Mouse (Mus musculus) CH12.LX (cell line): Measurements from ENCODE around the gene Rpl3. TPM values are rescaled to one million over a fixed set of nuclear protein-coding genes. Genes with fewer than 3 reads are reported as not detected.

Source experiments
- DNase-seq: peaks from one replicate; pipeline ENCODE4 v3.0.0-alpha.2; 2013; ENCODE audit errors: extremely low read depth
- H3K27ac ChIP-seq: 2 replicates; pipeline ENCODE4 v1.5.1; 2012; ENCODE audit warnings: low read depth, mild to moderate bottlenecking, control low read depth, moderate library complexity; ENCODE audit not compliant: insufficient read depth
- H3K27me3 ChIP-seq: replicated peaks from 2 replicates; pipeline ENCODE3; 2012; ENCODE audit warnings: inconsistent platforms
- H3K36me3 ChIP-seq, 2 experiments: replicated peaks in 1 of 2; 2 replicates each; pipeline versions ENCODE3 to v1.6.1; 2012; ENCODE audit warnings: inconsistent platforms in 1 of 2, low read length in 1 of 2, mild to moderate bottlenecking in 1 of 2, mixed read lengths in 1 of 2, moderate library complexity in 1 of 2; ENCODE audit not compliant: control insufficient read depth in 1 of 2, insufficient read depth in 1 of 2
- H3K4me1 ChIP-seq, 2 experiments: 2 replicates each; pipeline ENCODE4 v1.6.1; 2012; ENCODE audit warnings: inconsistent platforms in 1 of 2, moderate library complexity in 1 of 2; ENCODE audit not compliant: insufficient read depth in 2 of 2, control insufficient read depth in 1 of 2
- H3K4me2 ChIP-seq: 2 replicates; pipeline ENCODE4 v1.6.1; 2012; ENCODE audit warnings: low read depth, mild to moderate bottlenecking, control low read depth; ENCODE audit not compliant: poor library complexity, insufficient read depth, severe bottlenecking
- H3K4me3 ChIP-seq, 3 experiments: fragments of 150-350 bp in 1 of 3; sonication (generic) in 1 of 3; replicated peaks in 1 of 3; 2 replicates each; pipeline versions ENCODE3 to v1.5.1; 2011 to 2012; ENCODE audit warnings: low read depth in 2 of 3, low read length in 2 of 3, mild to moderate bottlenecking in 2 of 3, moderate library complexity in 2 of 3, control low read depth in 1 of 3, improper control_type of control experiment in 1 of 3, inconsistent platforms in 1 of 3, mixed read lengths in 1 of 3; ENCODE audit not compliant: poor library complexity in 1 of 3
- H3K79me2 ChIP-seq: replicated peaks from 2 replicates; pipeline ENCODE4 v1.6.1; 2012; ENCODE audit warnings: mild to moderate bottlenecking, moderate library complexity; ENCODE audit not compliant: control insufficient read depth, poor library complexity, insufficient read depth, severe bottlenecking; ENCODE audit errors: extremely low read depth
- H3K9ac ChIP-seq: 2 replicates; pipeline ENCODE4 v1.6.1; 2012; ENCODE audit warnings: low read depth, mild to moderate bottlenecking, control low read depth, moderate library complexity; ENCODE audit not compliant: insufficient read depth
- H3K9me3 ChIP-seq: replicated peaks from 2 replicates; pipeline ENCODE3; 2012; ENCODE audit warnings: low read length, inconsistent platforms, mixed read lengths
- CHD1 ChIP-seq: IDR thresholded peaks from 2 replicates; pipeline ENCODE4 v1.6.1; 2012; ENCODE audit warnings: low read depth, low read length, improper control_type of control experiment, inconsistent platforms
- CHD2 ChIP-seq: IDR thresholded peaks from 2 replicates; pipeline ENCODE4 v1.6.1; 2011; ENCODE audit warnings: low read length, improper control_type of control experiment
- CTCF ChIP-seq, 2 experiments: IDR thresholded peaks in 1 of 2; conservative IDR thresholded peaks in 1 of 2; 2 replicates each; pipeline ENCODE4 v1.5.1; 2011 to 2012; ENCODE audit warnings: low read depth in 2 of 2, low read length in 2 of 2, improper control_type of control experiment in 1 of 2, inconsistent platforms in 1 of 2, mild to moderate bottlenecking in 1 of 2, moderate library complexity in 1 of 2
- ELF1 ChIP-seq: IDR thresholded peaks from 2 replicates; pipeline ENCODE4 v1.6.1; 2014; ENCODE audit warnings: low read depth, mild to moderate bottlenecking, inconsistent platforms, low read length, improper control_type of control experiment
- HCFC1 ChIP-seq: IDR thresholded peaks from 2 replicates; pipeline ENCODE4 v1.6.1; 2012; ENCODE audit warnings: low read depth, mild to moderate bottlenecking, inconsistent platforms, low read length, improper control_type of control experiment
- JUN ChIP-seq: IDR thresholded peaks from 2 replicates; pipeline ENCODE4 v1.6.1; 2011; ENCODE audit warnings: low read depth, mild to moderate bottlenecking, low read length, improper control_type of control experiment, moderate library complexity; ENCODE audit not compliant: insufficient read depth
- MAZ ChIP-seq: IDR thresholded peaks from 2 replicates; pipeline ENCODE4 v1.6.1; 2012; ENCODE audit warnings: low read depth, mild to moderate bottlenecking, inconsistent platforms, low read length, improper control_type of control experiment, moderate library complexity
- MXI1 ChIP-seq: IDR thresholded peaks from 2 replicates; pipeline ENCODE4 v1.6.1; 2011; ENCODE audit warnings: mild to moderate bottlenecking, low read depth, low read length, improper control_type of control experiment
- POLR2A ChIP-seq: IDR thresholded peaks from 2 replicates; pipeline ENCODE4 v1.6.1; 2011; ENCODE audit warnings: low read depth, mild to moderate bottlenecking, improper control_type of control experiment, low read length
- TCF12 ChIP-seq: IDR thresholded peaks from 2 replicates; pipeline ENCODE4 v1.6.1; 2014; ENCODE audit warnings: low read depth, mild to moderate bottlenecking, inconsistent platforms, low read length, improper control_type of control experiment
- USF1 ChIP-seq: IDR thresholded peaks from 2 replicates; pipeline ENCODE4 v1.6.1; 2014; ENCODE audit warnings: low read depth, mild to moderate bottlenecking, inconsistent platforms, low read length, improper control_type of control experiment
- ZC3H11A ChIP-seq: IDR thresholded peaks from 2 replicates; pipeline ENCODE4 v1.6.1; 2012; ENCODE audit warnings: low read depth, mild to moderate bottlenecking, inconsistent platforms, low read length, improper control_type of control experiment
- ZMIZ1 ChIP-seq: IDR thresholded peaks from 2 replicates; pipeline ENCODE4 v1.6.1; 2012; ENCODE audit warnings: low read depth, mild to moderate bottlenecking, inconsistent platforms, low read length, improper control_type of control experiment
- ZNF384 ChIP-seq: IDR thresholded peaks from 2 replicates; pipeline ENCODE4 v1.6.1; 2012; ENCODE audit warnings: low read depth, low read length, improper control_type of control experiment, inconsistent platforms
- dilution Hi-C: fragments of 300-500 bp; cut with MboI; formaldehyde crosslinking; loops from 2 replicates; pipeline ENCODE4 v1.14.3; 2020; ENCODE audit warnings: low sequenced_read_pairs; ENCODE audit not compliant: extremely low pct_unique_long_range_greater_than_20kb, extremely low pct_ligation_motif_present
- in situ Hi-C: fragments of 300-500 bp; cut with MboI; formaldehyde crosslinking; loops from 3 replicates; pipeline ENCODE4 v1.14.3; 2019; ENCODE audit warnings: low sequenced_read_pairs, low pct_ligation_motif_present, low pct_unique_long_range_greater_than_20kb, mixed read lengths
- polyA plus RNA-seq: library from polyadenylated mRNA; unstranded; fragments of >175 nt; gene quantifications from 2 replicates; pipeline ENCODE4 v1.2.1, GENCODE M21; 2012; ENCODE audit warnings: low read depth; ENCODE audit not compliant: insufficient read length
- total RNA-seq, 2 experiments: library from RNA; depleted of rRNA; stranded (reverse); fragments of 300-350 nt in 1 of 2; fragments of >200 nt in 1 of 2; gene quantifications; 2 replicates each; pipeline ENCODE4 v1.2.3; 2012 to 2014

Gene Rpl3
- total and polyA plus RNA-seq, 3 experiments = 2,198 to 3,819 (median 2,592) TPM

GRCm38 (mm10) chr15:80140302-80140701 is 48.6 kb upstream of the Rpl3 start:
- peaks cover 10 to 90% of the 10 kb centered on the region in 2 experiments for H3K36me3 ChIP-seq

GRCm38 (mm10) chr15:80137945-80138791 is 46.5 kb upstream of the Rpl3 start:
- Histone ChIP-seq H3K4me1 (peaks cover 6 to 62% of the 10 kb centered on the region in 2 experiments), H3K79me2 (peaks cover 22% of the 10 kb centered on the region; the same call in 1 of the 2 replicates), H3K9ac (no peak overlapping the region), H3K27me3 (no peaks in the 10 kb centered on the region), H3K27ac (no peak overlapping the region), H3K4me2 (no peak overlapping the region), H3K9me3 (peaks cover 3% of the 10 kb centered on the region), H3K4me3 (no peak overlapping the region), H3K36me3 (peaks cover 10 to 72% of the 10 kb centered on the region in 2 experiments)
- dilution Hi-C loops (no loop called here), in situ Hi-C loops (no loop called here)
- TF ChIP-seq CTCF (conservative IDR thresholded peaks at IDR 0.05 in 1 of 2, IDR thresholded peaks at IDR 0.05 in 1 of 2; ENCODE audit: low read depth in 2 of 2, low read length in 2 of 2) = 0 out of 4 replicates have a peak, but pooled peaks of 1 of the 2 experiments have one; percentile 5
- no peak for TF ChIP-seq ZMIZ1
- DNase-seq = no peak

More at GRCm38 (mm10) chr15:80140302-80140701, 48.6 kb upstream of the Rpl3 start:
- H3K27me3 ChIP-seq = no peaks in the 10 kb centered on the region
- in situ Hi-C loops = no loop called here
- H3K27ac ChIP-seq = no peak overlapping the region
- no peak overlapping the region for H3K9ac ChIP-seq
- peaks cover 9% of the 10 kb centered on the region; the same call in 1 of the 2 replicates for H3K79me2 ChIP-seq
- DNase-seq = no peak
- H3K4me1 ChIP-seq = peaks cover 0 to 62% of the 10 kb centered on the region in 2 experiments; a peak in 2 of 4 replicates
- H3K4me3 ChIP-seq = no peak overlapping the region
- no peak overlapping the region for H3K4me2 ChIP-seq
- H3K9me3 ChIP-seq = peaks cover 3% of the 10 kb centered on the region
- TF ChIP-seq ELF1 = no peak
- no peak for TF ChIP-seq MAZ
- TF ChIP-seq USF1 = no peak
- no peak for TF ChIP-seq MXI1
- TF ChIP-seq ZNF384 = no peak
- TF ChIP-seq TCF12 = no peak
- no peak for TF ChIP-seq JUN
- no peak for TF ChIP-seq CHD2
- TF ChIP-seq HCFC1 = no peak
- TF ChIP-seq ZC3H11A = no peak
- TF ChIP-seq POLR2A = no peak
- no peak for TF ChIP-seq CHD1
- TF ChIP-seq, all 38 proteins: peak for 0
- dilution Hi-C loops = no loop called here
